Mouse (Mus musculus) brain, embryonic 18.5 days (tissue): Measurements from ENCODE around the gene Cpne8.
"Not testable (repeated sequence)": the region's sequence is repeated elsewhere in the genome, so short reads cannot be mapped to it uniquely, and the experiment has no call there.

Experiments
- DNase-seq: peaks from one replicate; pipeline ENCODE4 v3.0.0-alpha.2; 2012; ENCODE audit warnings: low read depth, low spot score

Cpne8 gene

DNA sequence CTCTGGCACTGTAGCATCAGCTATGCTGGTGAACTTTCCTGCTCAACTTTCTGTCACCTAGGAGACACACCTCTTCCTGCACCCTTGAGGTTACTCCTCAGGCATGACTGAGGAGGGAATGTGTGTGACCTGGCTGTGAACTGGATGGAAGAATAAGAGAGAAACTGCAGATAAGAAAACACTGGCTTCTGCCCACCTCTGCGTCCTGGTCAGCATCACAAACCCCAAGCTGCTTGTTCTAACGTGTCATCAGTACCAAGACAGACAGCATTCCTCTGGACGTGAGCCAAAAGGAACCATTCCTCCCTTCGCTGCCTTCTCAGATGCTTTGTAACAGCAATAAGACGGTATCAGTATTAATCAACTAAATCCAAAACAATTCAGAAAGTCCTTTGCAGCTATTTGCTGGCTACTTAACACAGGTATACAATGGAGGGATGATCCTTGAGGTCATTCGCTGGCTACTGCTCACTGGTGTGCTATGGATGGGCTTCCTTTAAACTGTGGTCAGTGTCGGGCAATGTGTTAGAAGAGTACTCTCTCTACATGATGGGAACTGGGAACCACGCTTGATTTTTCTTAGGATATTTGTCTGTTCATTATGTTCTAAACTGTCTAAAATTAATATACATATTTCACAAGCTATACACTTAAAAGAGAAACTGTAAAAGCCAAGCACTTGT is 63.0 kb downstream of the Cpne8 start:
- DNase-seq: no peak

DNA sequence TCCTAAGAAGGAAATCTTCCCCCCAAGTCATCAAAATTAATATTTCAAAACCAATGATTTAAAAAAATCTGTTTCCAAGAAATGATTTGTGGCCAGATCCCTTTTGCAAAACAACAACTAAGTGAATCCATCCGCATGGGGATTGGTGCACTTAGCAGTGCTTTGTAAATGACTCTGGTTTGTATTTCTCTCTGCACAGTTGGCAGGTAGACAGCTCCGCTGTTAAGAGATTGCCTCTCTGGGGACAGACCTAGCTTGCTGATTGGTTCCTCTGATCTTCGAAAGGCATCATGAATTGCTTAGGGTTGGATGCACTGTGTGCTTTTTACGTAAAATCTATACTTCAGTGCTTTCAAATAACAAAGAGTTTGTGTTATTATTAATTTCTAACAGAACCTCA is 68.5 kb downstream of the Cpne8 start:
- DNase-seq: not testable (repeated sequence)

DNA sequence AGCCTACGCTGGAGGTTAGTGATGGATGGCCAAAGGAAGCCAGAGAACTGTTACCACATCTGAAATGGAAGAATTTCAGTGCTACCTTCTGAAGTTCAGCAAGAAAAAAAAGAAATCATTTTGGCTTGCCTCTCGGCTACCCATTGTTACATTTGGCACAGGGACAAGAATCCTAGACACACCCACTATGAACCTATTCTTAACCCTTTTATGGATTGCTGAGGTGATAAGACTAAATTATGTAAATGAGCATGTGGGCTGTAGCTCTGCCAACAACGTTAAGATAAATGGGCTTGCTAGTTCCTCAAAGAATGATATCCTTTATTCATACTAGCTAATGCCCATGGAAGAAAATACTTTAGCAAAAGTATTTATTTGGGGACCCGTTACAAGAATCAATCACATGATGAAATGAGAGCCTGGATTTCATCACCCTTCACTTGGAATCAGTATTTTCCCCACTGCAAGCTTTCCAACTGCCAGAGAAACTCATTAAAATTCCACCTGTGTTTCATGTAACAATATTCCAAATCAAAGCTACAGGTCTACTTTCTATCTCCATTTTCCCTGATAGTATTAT is 69.3 kb downstream of the Cpne8 start:
- no peak for DNase-seq

DNA sequence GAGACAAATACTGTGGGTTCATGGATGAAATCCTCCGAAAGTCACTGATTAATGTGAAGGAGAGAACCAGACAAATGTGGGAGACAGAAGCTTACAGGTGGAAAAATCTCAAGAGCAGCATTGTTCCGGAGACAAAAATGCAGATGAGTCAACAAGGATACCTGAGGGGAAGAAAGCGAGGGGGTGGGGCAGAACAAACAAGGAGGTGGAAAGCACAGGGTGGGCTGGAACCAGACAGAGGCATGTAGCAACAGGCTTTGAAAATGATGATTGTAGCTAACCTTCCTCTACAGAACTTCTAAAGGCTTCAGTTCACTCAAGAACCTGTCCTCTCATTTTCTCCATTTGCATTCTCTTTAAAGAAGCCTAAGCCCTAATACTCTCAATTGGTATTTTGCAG is 70.9 kb downstream of the Cpne8 start:
- DNase-seq: no peak

DNA sequence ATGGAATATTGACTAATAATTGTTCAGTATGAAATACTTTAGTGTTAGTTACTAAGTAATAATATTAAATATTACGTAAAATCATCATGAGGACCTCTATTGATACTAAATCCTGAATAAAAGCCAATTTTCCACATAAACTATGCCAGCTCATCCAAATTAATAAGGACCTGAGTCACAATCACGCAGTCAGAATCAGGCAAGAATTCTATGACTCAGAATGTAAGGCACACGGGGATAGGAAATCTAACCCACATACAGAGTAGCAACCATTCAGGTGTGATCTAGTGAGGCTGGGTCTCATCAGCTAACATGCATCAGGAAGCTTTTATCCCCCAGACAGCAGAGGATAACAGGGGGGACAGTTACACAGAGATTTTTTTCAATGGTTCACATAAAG is 72.1 kb downstream of the Cpne8 start:
- no peak for DNase-seq

DNA sequence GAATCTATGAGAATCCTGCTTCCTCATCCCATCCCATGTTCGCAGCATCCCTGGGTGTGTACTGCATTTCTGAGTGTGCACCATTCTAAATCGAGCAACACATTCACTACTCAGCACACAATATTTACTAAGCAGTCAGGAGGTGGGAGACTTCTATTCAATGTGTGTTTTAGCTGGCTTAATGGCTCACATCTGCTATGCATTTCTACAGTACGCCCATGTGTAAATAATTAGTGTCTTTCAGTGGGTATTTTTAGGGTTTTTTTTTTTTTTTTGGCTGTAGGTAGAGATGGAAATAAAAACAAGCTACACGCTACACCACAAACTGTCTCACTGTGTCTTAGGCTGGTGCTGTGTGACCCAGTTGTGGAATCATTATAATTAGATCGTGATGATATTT is 75.6 kb downstream of the Cpne8 start:
- no peak for DNase-seq

DNA sequence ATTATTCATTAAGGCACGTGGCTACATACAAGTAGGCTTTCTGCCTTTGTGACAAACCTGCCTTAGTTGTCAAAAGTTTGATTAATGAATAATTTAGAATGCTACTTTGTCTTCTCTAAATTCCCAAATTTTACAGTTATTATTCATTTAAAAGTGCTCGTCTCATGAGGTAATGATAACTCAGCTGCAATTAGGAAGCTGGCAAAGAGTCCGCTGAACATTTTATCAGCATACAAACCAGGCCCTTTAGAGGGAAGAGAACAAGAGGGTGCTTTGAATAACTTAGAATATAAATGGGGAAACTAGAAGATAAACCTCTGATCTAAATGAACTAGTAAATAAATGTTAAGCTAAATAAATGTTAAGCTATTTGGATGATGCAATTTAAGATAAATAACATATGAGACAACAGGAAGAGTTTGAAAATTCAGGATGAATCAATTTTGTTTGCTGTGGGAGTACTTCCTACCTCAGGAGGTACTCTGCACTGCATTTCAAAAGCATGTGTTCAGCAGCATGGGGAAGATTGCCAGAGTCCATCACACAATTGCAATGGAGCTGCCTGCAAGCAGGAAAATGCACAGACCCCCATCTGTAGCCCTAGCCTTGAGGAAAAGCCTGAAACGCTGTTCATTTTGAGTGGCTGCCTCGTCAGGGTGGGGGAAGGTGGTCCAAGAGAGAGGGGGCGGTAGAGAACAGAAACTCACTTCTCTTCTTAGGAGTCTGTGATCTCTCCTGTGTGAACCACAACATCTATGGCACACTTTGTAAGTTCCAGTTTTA is 81.3 kb downstream of the Cpne8 start:
- DNase-seq: no peak

DNA sequence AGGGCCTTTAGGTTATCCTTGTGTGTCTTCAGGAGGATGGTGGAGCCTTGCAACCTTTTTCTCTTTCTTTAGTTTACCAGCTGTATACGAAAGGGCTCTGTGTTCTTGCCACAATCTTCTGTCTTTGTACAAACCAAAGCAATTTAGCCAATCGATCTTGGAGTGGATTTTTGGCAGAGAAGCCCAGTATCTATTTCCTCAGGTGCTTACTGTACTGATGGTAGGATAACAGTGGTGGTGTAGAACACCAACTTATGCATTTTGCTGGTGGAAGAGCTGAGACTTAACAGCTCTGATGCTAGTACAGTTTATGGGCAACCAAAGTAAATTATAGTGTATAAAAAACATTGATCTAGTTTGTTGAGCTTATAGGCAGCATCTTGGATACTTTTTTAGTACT is 83.6 kb downstream of the Cpne8 start:
- DNase-seq: no peak

DNA sequence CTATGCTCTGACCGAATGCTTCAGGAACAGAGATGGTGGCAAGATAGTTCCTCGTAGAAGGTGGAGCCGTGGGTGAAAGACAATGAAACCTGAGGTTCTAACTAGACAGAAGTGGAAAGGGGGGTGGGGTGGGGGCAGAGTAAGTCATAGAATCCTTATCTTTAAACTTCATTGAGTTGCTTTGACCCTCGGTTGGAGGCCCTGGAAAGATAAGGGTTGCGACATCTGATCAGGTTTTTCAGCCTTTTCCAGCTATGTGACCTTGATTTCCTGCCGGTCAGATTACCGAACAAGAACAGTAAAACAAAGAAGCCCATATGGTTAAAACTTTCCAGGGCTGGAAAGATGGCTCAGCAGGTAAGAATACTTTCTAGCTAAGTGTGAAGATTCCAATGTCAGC is 89.6 kb downstream of the Cpne8 start:
- DNase-seq: no peak

DNA sequence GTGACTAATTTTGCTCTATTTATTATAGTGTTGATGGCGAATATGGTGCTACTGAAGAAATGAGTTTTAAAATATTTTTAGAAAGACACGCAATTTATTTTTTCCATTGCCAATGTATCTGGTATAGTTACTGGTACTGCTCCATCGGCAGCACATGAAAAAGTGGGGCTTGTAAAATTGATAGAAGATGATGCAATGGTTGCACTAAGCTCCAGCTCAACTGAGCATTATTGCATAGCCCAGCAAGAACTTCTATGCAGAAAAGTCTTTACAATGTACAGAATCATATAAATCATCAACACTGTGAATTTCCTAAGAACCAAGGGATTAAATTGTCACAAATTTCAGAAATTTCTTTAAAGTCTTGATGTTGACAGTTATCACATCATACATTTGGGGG is 101.8 kb downstream of the Cpne8 start:
- no peak for DNase-seq

DNA sequence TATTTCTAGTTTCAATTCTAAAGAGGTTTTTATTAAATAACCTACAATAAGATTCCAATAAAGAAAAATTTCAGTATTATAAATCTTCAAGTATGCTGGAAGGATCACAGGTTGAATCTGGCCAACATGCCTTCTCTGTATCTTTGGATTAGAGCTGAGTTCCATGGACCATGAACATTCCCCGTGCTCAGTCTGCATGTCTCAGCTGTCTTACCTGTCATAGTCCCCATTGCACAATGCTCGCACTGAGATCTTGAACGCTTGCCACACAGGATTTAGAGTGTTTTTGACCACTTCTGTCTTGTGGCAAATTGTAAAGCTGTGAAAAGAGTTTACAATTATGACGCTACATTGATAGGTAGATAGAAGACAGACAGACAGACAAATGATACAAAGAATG is 110.0 kb downstream of the Cpne8 start:
- DNase-seq: no peak

DNA sequence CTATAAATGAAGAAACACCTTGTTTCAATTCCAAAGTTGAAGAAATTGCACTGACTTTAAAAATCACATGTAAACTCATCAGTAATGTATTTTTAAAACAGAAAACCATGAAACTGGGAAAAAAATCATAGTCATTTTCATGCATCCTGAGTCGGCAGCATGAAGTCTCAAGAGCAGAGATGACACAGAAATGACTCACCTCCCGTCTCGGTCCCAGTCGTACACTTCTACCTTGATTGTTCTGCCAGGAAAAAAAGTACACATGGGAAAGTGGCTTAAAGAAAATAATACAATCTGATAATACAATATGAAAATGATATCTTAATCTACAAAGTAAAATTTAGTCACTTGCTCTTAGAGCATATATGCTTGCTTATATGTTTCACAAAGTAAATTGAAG is 111.2 kb downstream of the Cpne8 start:
- DNase-seq: no peak

DNA sequence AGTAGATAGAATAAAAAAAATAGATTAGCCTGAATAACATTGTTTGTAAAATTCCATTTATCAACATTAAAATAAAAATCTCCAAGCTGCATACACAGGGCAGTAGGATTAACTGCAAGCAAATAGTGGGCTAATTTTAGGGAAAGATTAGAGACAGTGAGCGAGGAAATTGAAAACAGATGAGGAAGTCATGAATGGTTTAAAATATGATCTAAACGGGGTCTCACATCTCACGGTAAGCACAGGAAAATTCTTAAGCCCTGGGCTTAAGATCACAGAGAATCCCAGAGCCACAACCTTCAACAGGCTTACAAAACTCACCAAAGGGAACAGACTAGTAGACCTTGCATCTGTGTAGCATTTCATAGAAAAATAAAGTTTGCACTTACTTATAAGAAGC is 115.2 kb downstream of the Cpne8 start:
- no peak for DNase-seq

DNA sequence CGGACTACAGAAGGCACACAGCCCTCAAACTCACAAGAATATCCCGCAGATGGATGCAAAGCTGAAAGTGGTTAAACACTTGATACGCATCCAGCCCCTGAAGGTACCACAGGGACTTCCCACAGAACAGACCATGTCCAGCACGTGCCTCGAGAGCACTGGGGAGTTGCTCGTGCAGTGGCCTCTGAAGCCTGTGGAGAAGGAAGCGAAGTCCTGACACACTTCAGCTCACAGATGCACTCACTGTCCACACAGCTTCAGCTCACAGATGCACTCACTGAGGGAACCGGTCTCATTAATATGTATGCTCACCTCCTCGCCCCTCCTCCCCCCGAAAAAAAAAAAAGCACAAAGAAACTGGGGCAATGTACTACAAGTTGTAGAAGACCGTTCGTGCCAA is 117.6 kb downstream of the Cpne8 start:
- no peak for DNase-seq

DNA sequence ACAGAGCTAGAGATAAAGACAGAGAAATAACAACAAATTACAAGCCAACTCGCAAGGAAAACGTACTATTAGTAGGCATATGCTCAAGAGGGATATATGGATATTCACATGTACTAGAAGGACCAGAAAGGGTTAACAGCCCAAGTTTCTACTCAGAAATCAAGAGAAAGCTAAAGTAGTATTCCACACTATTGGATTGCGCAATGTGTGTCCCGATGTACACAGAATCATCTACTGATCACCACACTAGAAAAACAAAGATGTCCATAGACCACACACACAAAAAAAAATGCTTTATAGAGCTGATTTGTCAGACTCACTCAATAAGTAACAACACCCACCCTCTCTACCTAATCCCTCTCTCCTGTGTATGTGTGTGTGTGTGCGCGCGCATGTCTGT is 130.6 kb downstream of the Cpne8 start:
- no peak for DNase-seq

DNA sequence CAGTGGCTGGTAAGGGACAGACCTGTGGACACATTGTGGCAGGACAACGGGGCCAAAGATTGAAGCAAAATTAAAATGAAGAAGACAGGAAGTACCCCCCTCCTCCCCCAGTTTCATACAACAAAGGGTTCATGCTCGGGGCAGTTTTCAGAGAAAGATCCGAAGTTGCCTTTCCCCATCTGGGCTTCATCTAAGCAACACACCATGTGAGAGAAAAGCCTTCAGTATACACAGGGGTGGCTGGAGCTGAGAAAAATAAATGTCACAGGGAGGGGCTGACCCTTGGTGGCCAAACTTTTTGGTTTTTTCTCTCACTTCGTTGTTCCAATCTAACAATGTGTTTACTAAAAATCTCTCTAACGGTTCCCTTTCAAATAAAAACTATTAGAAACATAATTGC is 135.8 kb downstream of the Cpne8 start:
- DNase-seq: no peak

DNA sequence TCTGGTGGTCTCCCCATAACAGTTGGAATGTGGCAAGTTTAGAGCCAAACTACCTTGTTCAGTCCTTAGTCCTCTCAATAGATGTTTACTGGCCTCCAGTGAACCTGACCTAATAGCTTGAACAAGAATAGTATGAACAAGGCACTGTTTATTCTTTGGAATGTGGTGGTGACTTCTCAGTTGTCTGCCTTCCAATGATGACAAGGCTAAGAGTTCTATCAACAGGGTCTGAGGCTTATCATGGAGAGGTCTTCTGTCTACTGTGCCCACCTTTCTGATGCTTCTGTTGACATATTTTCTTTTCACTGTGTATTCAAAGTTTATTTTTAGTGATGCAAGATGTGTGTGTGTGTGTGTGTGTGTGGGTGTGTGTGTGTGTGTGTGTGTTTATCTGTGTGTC is 137.1 kb downstream of the Cpne8 start:
- no peak for DNase-seq

DNA sequence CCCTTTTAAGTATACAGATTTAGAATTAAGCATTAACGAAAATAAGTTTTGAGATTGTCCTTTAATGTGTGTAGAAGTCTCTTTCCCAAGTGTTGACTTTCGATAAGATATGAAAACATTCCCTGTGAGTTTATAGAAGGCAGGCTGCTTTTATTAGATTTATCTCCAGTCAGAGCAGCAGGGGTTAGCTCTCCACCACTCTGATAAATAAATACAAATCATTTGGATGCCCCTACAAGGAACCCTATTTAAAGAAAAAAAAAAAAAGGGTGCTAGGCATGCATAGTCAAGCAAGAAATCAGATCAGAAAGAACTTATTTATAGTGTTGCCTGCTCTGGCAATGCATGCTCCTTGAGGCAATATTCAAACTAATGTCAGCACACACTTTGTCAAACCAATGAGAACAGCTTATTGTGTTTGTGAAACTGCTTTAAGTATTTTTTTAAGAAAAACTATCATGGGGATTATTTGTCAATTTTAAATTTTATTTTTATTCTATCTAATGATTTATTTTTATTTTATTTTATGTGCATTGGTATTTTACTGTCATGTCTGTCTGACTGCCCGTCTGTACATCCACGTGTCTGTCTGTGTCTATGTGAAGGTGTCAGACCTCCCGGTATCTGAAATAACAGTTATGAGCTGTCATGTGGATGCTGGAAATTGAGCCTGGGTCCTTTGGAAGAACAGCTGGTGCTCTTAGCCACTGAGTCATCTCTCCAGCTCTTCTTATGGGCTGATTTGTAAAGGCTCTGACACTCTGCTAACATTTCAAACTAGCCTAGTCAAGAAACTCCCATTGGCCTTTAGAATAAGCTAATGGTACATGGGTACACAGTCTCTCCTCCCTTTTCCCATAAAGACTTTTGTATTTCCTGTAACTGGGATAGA is 142.7 kb downstream of the Cpne8 start:
- DNase-seq: no peak

DNA sequence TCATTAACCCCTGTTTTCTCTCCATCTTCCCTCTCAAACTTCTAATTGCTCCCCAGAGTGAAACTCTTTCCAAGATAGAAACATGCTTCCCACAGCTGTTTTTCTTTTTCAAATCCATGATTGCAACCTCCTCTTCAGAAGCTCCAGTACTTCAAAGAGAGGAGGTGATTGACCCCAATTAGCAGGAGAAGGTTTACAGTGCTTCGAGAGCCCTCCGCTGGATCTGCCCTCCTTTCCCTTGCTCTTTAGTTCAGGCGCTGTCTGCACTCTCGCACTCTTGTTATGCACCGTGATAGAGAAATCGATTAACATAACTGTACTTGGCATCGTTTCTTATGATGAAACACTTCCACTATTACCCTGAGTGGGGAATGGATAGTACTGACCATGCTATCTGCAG is 143.5 kb downstream of the Cpne8 start:
- no peak for DNase-seq

DNA sequence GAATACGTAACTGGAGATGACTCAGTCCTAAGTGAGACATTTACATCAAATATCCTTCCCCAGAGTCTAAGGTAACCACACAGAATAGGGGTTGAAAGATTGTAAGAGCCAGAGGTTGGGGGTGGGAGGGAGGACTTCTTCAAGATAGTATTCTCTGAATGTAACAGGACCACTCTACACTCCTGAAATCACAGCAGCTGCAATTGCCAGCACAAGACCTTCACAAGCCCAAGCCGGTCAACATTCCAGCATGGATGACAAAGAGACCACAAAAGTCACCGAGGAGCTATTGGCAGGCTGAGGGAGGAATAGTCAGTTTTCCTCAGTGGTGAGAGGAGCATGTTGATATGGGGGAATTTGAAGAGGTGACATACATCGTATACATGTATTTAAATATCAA is 166.5 kb downstream of the Cpne8 start:
- no peak for DNase-seq

DNA sequence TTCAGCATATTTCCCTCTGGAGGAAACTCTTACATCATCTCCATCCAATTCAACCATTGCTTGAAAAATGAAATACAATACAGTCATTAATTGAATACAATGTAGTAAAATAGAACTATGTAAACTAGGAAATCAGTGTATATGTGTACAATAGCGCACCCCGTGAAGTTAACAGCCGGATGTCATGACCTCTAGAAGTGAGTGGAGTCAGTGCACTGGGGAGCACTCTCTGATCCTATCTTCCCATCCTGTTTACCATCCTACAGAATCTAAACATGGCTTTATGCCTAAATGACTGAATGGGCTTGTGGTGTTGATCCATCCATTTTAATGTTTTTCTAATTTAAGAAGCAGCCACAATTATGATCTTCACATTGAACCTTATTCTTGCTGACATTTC is 182.2 kb downstream of the Cpne8 start:
- DNase-seq: no peak

DNA sequence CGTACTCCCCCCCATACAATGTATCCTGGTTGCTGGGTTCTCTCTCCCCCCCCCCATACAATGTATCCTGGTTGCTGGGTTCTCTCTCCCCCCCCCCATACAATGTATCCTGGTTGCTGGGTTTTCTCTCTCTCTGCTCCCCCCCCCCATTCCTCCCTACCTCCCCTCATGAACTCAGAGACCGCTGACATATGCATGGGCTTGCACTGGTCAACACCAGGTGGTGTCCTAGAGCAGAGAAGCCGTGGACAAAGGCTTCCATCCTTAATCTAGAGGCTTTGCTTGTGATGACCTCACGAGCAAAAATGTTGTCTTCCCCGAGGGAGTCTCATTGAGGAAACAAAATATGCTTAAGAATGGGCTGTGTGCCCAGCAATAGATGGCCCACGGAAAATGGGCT is 187.7 kb downstream of the Cpne8 start:
- no peak for DNase-seq
